9 mouse cellular contexts compared by ENCODE assay signal in genomic region chr13:36727779-36728470, GRCm38 (mm10). TPM values are rescaled to one million over a fixed set of nuclear protein-coding genes. Genes with fewer than 3 reads are reported as not detected.
A peak's percentile ranks its signal among the peaks of the same experiment; 100 is the strongest.
DNase-seq lines count a peak whose midpoint lies in the region; ATAC-seq and TF ChIP-seq lines count a peak whose summit lies in the region.
"Had no signal": no experiment of that assay in that cellular context is flagged by ENCODE, and none has a peak within 500 bp of the region (broad histone marks: within the 10 kb centered on the region; RNA-seq: fewer than 3 reads in every experiment).

No protein-coding gene starts in this region.

- H3K4me1 ChIP-seq in heart, embryonic 12.5 days (replicated peaks), result peaks cover 27% of the 10 kb centered on the region
- H3K4me1 ChIP-seq in bone marrow macrophage, adult 2 months (ENCODE audit: control insufficient read depth, insufficient read depth, low read length), result peaks cover 3% of the 10 kb centered on the region; the same call in 1 of the 2 replicates
- H3K4me1 ChIP-seq in forebrain, embryonic 16.5 days (replicated peaks; ENCODE audit: control insufficient read depth, insufficient read depth, low read length), result peaks cover 49% of the 10 kb centered on the region
- peaks cover 59% of the 10 kb centered on the region for H3K4me1 ChIP-seq in midbrain, embryonic 10.5 days

- no peak for ATAC-seq in heart, embryonic 12.5 days (ENCODE audit: insufficient number of reproducible peaks, low FRiP score)
- no peak for ATAC-seq in forebrain, embryonic 16.5 days
- ATAC-seq in megakaryocyte progenitor cell, adult 5-6 weeks (replicated peaks; ENCODE audit: poor library complexity), result no peak

- peaks cover 74% of the 10 kb centered on the region for H3K27me3 ChIP-seq in heart, embryonic 12.5 days (replicated peaks)
- H3K27me3 ChIP-seq in forebrain, embryonic 16.5 days (replicated peaks; ENCODE audit: control insufficient read depth, insufficient read depth, low read length), result peaks cover 17% of the 10 kb centered on the region
- H3K27me3 ChIP-seq in midbrain, embryonic 10.5 days (ENCODE audit: low read depth, poor library complexity, severe bottlenecking), result peaks cover 100% of the 10 kb centered on the region
- H3K27me3 ChIP-seq: CH12.LX had no signal

- no peak overlapping the region for H3K9ac ChIP-seq in heart, embryonic 12.5 days
- H3K9ac ChIP-seq in forebrain, embryonic 16.5 days (replicated peaks; ENCODE audit: low read depth, low read length), result peak overlapping the region; percentile 70

- H3K9me3 ChIP-seq in heart, embryonic 12.5 days (replicated peaks), result no peaks in the 10 kb centered on the region
- H3K9me3 ChIP-seq in forebrain, embryonic 16.5 days (ENCODE audit: control insufficient read depth, low read length), result no peaks in the 10 kb centered on the region
- H3K9me3 ChIP-seq in midbrain, embryonic 10.5 days (replicated peaks), result no peaks in the 10 kb centered on the region

- intact Hi-C loops in heart, postnatal 36 days (cut with DNase I), result no loop called here

- peak overlapping the region; percentile 43 for H3K4me3 ChIP-seq in heart, embryonic 12.5 days
- H3K4me3 ChIP-seq in bone marrow macrophage, adult 2 months (ENCODE audit: insufficient read depth, low read length), result peak overlapping the region; percentile 43; the same call in 1 of the 2 replicates
- peak overlapping the region; percentile 44 for H3K4me3 ChIP-seq in forebrain, embryonic 16.5 days (replicated peaks; ENCODE audit: low read length)
- H3K4me3 ChIP-seq in midbrain, embryonic 10.5 days, result peak overlapping the region; percentile 52

- TF ChIP-seq POLR2A in bone marrow macrophage, adult 2 months (IDR thresholded peaks at IDR 0.05; ENCODE audit: borderline replicate concordance, low read depth, low read length), result no peak

- DNase-seq in heart, postnatal 36 days, result no peak
- DNase-seq in midbrain, embryonic 10.5 days (ENCODE audit: low spot score), result peak; percentile 28
- DNase-seq in spleen, postnatal 14 days (ENCODE audit: low spot score in 2 of 2), result no peak
- DNase-seq in left cerebral cortex, adult 9 months (ENCODE audit: low spot score in 2 of 2), result no peak

- 2% methylated on average over 21 of the region's 23 CpGs for WGBS in heart, embryonic 12.5 days
- 5% methylated on average over 23 of the region's 23 CpGs for WGBS in forebrain, embryonic 16.5 days
- WGBS in midbrain, embryonic 10.5 days, result under 1% methylated on average over 23 of the region's 23 CpGs

- no peak for TF ChIP-seq CTCF in bone marrow macrophage, adult 2 months (IDR thresholded peaks at IDR 0.05; ENCODE audit: low read depth, low read length)

- peak overlapping the region; percentile 73 for H3K4me2 ChIP-seq in heart, embryonic 12.5 days
- peak overlapping the region; percentile 69 for H3K4me2 ChIP-seq in forebrain, embryonic 16.5 days (ENCODE audit: low read length)

- no peaks in the 10 kb centered on the region for H3K36me3 ChIP-seq in heart, embryonic 12.5 days
- no peaks in the 10 kb centered on the region for H3K36me3 ChIP-seq in forebrain, embryonic 16.5 days (ENCODE audit: control insufficient read depth, insufficient read depth)
- H3K36me3 ChIP-seq in midbrain, embryonic 10.5 days, result no peaks in the 10 kb centered on the region

- no peak overlapping the region for H3K27ac ChIP-seq in heart, embryonic 12.5 days (ENCODE audit: poor library complexity, severe bottlenecking)
- no peak overlapping the region for H3K27ac ChIP-seq in bone marrow macrophage, adult 2 months (ENCODE audit: insufficient read depth, low read depth, low read length)
- H3K27ac ChIP-seq in forebrain, embryonic 16.5 days (ENCODE audit: low read length), result peak overlapping the region; percentile 98
- H3K27ac ChIP-seq in midbrain, embryonic 10.5 days (replicated peaks), result peak overlapping the region; percentile 85

RNA-seq across cellular contexts. Expression of gene Nrn1, which starts 7.0 kb away (rescaled TPM):
- 3.4 and 5.0 TPM in 2 replicates for polyA plus RNA-seq in heart, embryonic 12.5 days (2016; fragmentation: Nextera tagmentation; extraction: Ambion mirVana)
- 1 to 10 TPM; 2.2 to 3.3 TPM for total RNA-seq in heart, postnatal 36 days (2021)
- polyA plus RNA-seq in bone marrow macrophage, adult 2 months (2012; ENCODE audit: insufficient read depth, insufficient read length, missing spikeins), result not detected in 2 replicates
- 51.0 and 51.3 TPM in 2 replicates for polyA plus RNA-seq in forebrain, embryonic 16.5 days (2015; fragmentation: Nextera tagmentation; extraction: Ambion mirVana)
- 13.7 and 23.4 TPM in 2 replicates for polyA plus RNA-seq in midbrain, embryonic 10.5 days (2016; fragmentation: Nextera tagmentation; extraction: Ambion mirVana)
- not detected in 2 replicates for total RNA-seq in megakaryocyte progenitor cell, adult 5-6 weeks (2015)
- not detected in 2 replicates for total RNA-seq in megakaryocyte progenitor cell, adult 5-6 weeks (2017)
- total RNA-seq: CH12.LX had no signal

Comparison
In these comparisons a context has a peak if more than half of its experiments do, and no peak if none do; other contexts are left out.
1. H3K27ac ChIP-seq: peak in forebrain, embryonic 16.5 days (single experiment) and midbrain, embryonic 10.5 days (single experiment); none in heart, embryonic 12.5 days (single experiment) and bone marrow macrophage, adult 2 months (single experiment).
2. Peak in every context shown above with its lines, with median percentiles within 50 percentile points of each other: H3K4me3 ChIP-seq.